Mouse (Mus musculus): ENCODE measurements at regions not wholly inside any gene's neighbourhood (a gene's known extent, or its start where the extent isn't known, plus 50 kb on each side); places are given as distances from the start of the nearest gene placed in this dataset.

DNA sequence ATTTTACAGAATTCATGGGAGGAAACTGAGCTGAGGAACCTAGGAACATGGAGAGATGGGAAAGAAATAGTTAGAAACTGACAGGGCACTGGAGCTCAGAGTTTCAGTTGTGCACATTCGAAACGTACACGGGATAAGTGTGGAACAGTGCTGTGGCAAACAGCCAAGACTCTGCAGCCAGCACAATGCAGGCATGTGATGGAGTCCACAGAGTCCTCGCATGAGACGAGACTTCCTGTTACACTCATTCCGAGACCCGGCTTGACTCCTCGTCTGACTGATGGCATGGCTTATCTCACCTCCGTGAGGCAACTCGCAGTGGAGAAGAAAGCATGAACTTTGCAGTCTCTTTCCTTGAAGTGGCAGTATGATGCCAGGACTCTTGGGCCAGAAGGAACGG is 617.0 kb upstream of the 3110018I06Rik start:
- no peak for DNase-seq (ENCODE audit: inconsistent ontology term)

DNA sequence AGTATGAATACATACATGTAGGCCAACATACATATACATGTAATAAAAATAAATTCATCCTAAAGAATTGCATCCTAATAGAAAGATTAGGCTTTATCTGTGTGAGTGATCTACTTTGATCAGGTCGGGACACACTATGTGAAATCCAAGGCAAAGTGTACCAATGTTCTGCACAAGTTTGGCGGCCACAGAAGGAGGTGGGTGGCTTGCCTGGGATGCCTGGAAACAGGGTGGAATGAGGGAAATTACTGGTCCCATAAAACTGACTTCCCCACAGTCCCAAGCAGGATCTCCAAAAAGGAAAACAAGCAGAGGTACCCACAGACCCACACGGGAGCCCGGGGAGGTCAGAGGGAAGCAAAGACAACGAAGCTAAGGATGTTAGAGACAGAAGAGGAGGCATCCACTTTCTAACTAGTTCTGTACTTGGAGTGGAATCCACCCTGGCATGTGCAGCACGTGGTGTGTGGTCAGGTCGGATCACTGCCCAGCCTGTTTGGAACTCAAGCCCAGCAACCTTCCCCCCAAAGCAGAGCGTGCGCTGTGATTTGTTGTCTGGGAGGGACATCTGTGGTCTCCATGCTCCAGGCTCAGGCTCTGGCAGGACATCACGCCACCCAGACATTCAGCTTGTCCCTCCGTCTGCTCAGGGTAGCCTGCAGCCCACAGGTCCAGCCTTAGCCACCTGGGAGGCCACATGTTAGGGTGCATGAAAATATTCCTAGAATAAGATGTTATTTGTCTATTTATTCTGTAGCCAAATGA is 615.3 kb upstream of the 3110018I06Rik start:
- no peak for DNase-seq (ENCODE audit: inconsistent ontology term)

DNA sequence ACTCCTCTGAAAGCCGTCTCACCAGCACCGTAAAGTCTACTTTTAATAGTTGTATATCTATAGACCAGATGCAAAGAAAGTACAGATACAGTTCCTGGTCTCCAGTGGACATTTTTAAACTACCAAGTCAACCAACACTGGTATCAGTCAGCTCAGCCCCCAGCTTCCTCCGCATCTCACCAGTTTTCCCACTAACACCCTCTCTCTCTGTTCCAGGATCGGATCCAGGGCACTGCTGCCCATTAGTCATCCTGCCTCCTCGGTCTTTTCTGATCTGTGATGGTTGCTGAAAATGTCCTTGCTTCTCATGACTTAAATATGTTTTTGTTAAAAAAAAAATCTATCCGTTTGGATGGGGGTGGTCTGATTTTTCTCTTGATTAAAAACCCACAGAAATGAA is 598.1 kb upstream of the 3110018I06Rik start:
- no peak for DNase-seq (ENCODE audit: inconsistent ontology term)

DNA sequence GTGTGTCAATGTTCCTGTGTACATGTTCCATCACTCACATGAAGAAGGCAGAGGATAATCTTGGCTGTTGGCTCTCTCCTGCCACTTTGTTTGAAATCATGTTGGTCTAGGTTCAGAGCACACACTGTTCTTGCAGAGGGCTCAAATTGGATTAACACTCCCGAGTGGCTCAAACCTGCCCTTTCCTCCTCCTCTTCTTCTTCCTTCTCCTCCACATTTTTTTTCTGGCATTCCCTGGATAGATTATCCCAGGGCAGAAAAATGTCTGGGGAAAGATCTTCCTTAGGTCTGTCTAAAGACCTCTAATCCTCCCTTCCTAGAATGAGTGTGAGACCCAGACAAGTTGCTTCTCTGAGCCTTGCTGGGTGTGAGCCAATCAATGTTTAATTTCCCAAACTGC is 594.4 kb upstream of the 3110018I06Rik start:
- DNase-seq (ENCODE audit: inconsistent ontology term), result no peak

DNA sequence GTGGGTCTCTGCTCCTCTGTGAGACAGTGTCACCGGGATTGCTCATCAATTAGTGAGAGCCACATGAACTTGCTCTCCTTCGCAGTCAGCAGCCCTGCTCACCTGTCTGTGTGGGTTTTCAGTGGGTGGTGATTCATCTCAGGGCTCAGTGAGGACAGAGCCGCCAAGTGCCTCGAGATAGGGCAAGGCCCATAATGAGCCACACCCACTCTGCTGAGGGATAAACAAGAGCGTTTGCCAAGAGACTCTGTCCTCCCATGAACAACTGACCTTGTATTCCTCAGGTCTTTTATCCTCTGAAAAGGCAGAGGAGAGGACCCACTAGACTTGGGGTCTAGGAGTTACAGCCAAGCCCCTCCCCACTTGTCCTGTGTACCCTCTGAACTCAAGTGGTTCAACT is 584.2 kb upstream of the 3110018I06Rik start:
- DNase-seq (ENCODE audit: inconsistent ontology term), result no peak

DNA sequence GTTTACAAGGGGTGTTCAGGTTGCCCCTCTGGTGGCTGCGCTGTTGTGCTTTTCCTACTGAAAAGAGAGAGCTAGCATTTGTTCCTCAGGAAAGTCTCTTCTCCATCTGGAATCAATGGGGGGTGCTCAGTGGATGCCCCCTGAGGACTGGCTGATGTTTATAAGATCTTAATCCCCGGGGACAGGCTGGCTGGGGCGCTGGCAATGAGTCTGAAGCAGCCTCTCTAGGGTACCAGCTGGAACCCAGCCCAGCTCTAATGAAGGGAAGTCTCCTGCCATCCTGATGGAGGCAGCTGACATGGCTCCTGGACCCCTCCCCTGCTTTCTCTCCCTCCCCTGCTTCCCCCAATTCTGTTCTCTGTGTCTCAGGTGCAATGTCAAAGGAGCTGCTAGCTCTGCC is 575.6 kb upstream of the 3110018I06Rik start:
- no peak for DNase-seq (ENCODE audit: inconsistent ontology term)

DNA sequence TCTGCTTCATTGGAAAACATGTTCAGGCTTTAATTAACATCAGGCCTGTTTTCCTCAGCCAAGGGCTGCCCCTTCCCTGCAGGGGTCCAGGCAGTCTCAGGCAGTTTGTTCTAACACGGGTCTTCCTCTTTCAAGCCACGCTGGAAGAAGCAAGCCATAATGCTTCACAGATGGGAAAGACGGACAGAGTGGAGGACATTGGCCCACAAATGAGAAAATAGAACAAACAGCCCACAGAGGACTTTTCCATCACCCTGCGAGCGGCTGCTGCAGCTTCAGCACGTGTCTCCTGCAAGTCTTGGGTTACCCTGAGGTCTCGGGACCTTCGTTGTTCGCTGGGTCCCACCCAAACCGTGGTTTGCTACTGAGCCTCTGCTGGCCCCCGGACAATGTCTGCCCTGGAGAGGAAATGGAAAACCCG is 565.9 kb upstream of the 3110018I06Rik start:
- DNase-seq (ENCODE audit: inconsistent ontology term), result no peak

DNA sequence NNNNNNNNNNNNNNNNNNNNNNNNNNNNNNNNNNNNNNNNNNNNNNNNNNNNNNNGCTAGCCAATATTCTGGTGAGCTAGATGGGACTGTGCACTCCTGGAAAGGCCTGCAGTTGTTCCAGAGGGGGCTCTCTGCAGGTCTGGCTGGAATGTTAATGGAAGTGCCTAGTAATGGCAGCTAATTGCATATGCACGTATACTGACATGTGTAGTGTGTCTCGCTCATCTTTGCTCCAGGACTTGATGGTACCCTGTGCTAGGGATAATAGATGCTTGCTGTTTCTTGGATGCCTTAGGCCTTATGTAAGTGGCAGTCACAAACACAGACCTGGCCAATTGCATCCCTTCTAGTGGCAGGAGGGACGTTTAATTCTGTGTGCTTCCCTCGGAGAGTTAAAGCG is 560.0 kb upstream of the 3110018I06Rik start:
- DNase-seq (ENCODE audit: inconsistent ontology term), result no peak

DNA sequence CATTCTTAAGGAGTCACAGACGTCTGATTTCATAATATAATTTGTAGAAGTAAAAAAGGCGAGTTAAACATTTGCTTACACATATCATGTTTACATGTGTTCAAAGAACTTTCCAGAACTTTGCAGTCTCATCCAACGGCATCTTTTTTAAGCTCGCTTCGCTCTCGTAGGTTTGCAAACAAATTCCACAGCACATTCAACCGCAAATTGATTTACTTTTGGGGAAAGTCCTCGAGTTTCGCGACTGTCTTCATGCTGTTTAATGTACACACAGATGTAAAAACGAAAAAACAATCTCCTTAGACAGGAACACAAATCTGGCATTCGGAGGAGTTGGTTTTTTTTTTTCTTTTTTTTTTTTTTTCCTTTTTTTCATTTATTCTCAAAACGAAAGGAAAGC is 559.3 kb upstream of the 3110018I06Rik start:
- DNase-seq (ENCODE audit: inconsistent ontology term), result no peak

DNA sequence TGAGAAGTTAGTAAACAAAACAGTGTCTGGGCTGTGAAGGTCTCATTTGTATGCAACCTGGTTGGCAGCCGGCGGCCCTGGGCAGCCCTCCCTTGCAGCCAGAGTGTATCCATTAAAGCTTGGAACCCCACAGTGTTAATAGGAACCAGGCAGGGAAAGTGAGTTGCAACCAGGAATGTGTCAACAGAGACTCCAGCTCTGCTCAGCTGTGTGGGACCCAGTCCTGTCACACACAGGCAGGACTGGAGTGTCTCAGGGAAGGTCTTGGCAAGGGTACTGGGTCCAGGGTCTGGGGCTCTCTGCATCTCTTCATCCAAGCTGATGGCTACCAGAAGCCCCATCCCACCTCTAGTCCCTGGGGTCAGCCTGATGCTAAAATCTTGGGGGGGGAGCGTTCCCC is 556.8 kb upstream of the 3110018I06Rik start:
- no peak for DNase-seq (ENCODE audit: inconsistent ontology term)

DNA sequence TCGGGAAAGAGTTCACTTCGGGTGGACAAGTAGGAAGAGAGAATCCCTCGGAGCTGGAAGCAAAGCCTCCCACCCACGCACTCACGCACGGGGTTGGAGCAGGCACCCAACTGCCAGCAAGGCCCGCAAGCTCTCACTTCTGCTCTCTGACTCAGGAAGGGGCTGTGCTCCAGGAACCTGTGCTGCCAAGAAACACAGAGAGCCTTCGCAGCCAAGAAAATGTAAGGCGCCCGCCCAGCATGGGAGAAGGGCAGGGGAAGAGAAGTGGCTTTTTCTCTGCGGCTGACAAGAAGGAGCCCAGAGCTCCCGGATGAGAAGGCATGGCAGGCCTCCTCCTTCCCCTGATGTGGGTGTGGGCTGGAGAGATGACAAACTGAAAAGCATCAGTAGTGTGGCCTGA is 549.1 kb upstream of the 3110018I06Rik start:
- DNase-seq (ENCODE audit: inconsistent ontology term), result peak; percentile 48

DNA sequence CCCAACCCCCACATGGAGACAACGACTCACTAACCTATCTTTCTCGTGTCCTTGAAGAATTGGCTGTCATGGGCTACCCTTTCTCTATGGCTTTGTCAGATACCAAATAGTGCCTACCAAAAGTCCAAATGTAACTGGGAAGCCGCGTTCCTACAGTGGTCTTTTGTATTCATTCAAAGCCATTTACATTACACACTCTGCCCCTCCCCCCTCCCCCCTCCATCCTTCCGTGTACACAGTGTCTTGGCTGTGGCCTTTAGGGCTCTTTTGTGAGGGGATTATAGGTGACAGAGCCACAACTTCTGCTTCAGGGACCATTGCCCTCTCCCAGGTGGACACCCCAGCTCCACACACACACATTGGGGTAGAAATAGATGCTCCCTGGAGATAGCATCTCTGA is 544.6 kb upstream of the 3110018I06Rik start:
- no peak for DNase-seq (ENCODE audit: inconsistent ontology term)

DNA sequence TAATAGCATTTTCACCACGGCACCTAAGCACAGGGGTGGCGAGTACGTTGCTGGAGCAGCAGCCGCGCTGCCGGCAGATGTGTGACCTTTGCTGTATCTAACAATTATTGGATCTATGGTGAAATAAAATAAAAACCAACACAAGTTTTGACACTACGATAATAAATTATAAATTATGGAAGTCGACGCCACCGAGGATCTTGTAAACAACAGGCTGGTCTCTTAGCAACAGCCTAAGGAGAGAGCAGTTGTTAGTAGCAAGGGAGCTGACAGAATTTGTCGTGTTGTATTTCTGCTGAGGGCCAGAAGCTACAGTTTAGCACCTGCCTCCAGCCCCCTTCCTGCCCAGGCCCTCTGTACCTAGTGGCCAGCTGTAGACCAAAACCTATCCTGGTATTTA is 535.8 kb upstream of the 3110018I06Rik start:
- no peak for DNase-seq (ENCODE audit: inconsistent ontology term)

DNA sequence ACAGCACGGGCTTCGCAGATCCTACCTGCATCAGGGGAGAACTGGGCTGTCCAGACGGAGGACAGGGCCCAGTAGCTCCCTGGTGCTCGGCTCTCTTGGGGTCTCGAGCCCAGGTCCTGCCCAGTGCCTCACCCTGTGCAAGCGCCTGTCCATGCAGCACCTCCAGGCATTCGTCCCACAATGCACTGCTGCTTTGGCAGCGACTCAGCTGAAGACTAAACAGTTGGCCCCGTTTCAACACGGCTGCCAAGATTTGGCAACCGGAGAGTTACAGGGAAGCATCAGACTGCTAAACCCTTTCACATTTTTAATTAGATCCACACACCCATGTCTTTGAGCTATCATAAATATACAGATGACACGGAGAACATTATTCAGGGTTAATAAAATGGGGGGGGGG is 532.7 kb upstream of the 3110018I06Rik start:
- peak; percentile 63 for DNase-seq (ENCODE audit: inconsistent ontology term)

DNA sequence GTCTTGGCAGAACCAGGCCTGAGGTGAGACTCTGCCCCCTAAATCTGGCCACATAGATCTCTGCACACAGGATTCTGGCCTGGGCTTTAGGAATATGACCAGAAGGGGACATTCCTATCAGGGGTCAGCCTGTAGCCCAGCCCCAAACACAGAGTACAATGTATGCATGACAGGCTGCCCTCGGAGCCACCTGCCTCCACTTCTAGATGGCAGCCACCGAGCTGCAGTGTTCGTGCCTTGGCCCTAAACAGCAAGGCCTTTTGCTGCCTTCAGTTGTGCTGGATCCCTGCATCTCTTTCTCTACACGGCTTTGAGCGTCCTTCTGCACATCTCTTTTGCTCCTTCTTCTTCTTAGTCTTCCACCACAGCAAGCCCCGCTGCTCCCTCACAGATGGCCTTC is 532.2 kb upstream of the 3110018I06Rik start:
- DNase-seq (ENCODE audit: inconsistent ontology term), result no peak

DNA sequence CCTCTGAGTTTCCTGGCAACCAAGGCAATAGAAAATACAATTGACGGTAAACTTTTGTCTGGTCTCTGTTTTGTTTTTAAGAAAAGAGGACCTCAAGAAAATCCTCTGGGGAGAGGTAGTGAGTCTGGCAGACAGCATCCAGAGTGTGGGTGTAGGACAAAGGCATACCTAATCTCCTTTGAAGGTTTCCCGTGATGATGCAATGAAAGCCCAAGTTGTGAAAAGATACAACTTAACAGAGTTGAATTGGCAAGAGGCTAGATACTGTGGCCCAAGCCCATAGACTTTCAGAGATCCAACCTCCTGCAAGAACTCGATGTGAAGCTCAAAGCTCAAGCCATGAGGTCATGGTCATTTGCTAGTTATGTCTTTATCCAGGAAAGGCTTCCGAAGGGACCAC is 526.4 kb upstream of the 3110018I06Rik start:
- DNase-seq (ENCODE audit: inconsistent ontology term), result no peak

DNA sequence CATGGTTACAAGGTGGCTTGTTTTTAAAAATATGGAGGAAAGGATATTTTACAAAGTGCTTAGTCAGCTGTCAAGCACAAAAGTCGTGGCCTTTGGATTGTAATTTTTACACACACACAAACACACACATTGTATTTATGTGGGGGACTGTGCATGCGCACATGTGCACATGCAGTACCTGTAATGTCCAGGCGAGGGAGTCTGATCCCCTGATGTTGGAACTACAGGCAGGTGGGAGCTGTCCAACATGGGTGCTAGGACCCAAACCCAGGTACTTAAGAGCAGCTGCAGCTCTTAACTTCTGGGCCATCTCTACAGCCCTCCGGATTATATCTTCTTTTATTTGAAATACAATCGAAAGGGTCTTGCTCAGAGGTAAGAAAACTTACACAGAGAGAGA is 524.7 kb upstream of the 3110018I06Rik start:
- DNase-seq (ENCODE audit: inconsistent ontology term), result no peak

DNA sequence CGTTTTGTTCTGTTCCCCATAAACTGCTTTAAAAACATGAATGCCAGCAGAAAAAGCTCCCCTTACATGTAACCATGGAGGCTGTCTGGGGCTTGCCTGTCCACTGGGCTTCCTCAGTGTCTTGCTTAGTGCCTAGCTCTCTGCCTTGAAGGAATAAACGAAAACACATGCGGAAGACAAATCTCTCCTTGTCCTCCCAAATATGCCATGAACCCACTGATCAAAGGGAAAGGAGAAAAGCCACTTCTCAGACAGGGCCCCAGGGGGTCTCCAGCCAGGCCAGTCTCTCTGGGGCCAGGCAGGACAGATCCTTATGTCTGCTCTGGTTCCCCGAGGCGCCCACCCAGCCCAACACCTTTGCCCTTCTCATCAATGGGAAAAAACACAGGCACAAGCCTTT is 518.6 kb upstream of the 3110018I06Rik start:
- no peak for DNase-seq (ENCODE audit: inconsistent ontology term)

DNA sequence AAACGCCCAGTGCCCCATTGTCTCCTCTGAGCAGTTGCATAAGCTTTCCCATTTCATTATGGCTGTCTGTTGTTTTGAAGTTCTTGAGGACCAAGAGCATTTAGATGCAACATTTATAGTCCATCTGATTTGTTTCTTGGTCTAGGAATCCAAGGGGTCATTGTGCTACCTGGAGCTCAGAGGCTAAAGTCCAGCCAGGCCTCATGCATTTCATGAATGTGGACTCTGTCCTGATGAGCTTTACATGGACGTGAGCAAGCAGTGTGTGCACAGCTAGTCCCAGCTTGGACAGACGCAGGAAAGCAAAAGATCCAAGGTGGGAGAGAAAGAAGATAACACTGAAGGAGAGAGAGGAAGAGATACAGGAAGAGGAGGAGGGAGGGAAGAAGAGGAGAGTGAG is 496.0 kb upstream of the 3110018I06Rik start:
- DNase-seq (ENCODE audit: inconsistent ontology term), result no peak

DNA sequence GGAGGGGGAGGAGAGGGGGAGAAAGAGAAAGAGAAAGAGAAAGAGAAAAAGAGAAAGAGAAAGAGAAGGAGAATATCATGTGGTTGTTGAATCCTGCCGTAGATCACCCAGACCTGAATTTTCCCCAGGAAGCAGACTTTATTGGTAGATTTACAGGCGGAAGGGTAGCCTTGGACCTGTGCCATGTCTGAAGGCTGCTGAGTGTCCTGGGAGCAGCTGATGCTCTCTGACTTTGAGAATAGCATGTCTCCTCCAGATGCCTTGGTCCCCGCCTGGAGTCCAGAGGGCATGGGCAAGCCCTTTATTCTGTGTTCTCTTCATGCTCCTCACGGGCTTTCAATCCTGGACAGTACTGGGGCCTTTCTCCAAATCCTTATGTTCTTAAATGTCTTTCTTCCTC is 495.4 kb upstream of the 3110018I06Rik start:
- no peak for DNase-seq (ENCODE audit: inconsistent ontology term)

DNA sequence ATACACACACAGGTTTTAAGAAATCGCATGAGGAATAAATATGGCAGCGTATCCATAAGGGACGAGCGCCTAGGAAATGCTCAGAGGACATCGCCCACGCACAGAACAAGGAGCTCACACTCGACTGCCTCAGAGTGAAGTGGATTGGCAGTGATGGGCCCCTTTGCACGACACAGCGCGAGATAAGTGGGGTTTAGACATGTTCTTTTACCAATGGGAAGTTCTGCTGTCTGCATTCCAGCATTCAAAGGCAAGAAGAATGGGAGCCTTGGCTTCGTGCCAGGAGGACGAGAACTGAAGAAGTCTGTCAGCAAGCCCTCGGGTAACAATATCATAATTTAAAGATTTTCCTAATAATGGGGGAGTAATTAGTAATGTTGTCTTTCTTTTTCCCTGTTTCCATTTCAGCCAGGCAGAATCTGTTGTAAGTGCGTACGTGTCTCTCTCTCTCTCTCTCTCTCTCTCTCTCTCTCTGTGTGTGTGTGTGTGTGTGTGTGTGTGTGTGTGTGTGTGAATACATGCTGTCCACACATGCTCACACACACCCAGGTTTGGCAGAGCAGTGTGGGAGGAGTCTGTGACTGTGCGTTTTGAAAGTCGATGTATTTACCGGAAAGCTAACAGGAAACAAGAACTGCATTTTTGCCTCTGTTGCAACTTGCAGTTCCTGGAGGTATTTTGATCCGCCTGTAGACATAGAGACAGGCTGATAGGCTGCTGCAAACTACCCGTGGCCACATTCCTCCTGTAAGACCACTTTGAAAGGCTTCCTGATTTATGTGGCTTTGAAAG is 477.2 kb upstream of the 3110018I06Rik start:
- DNase-seq (ENCODE audit: inconsistent ontology term), result peak; percentile 75

DNA sequence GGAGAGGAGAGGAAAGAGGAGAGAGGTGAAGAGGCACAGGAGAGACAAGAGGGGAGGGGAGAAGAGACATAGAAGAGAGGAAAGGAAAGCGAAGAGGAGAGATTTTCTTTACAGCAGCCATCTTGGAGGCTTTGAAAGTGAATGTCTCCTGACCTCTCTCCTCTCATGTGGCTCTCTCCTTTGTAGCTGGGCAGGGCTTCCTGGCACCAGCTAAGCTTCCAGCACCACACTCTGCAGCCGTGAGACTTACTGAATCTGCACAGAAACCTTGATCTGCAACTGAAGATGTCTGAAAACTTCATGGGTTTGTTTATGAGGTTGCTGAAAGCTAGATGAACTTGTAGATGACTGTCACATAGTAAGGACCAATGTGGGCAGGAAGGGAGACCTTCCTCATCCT is 471.6 kb upstream of the 3110018I06Rik start:
- no peak for DNase-seq (ENCODE audit: inconsistent ontology term)

DNA sequence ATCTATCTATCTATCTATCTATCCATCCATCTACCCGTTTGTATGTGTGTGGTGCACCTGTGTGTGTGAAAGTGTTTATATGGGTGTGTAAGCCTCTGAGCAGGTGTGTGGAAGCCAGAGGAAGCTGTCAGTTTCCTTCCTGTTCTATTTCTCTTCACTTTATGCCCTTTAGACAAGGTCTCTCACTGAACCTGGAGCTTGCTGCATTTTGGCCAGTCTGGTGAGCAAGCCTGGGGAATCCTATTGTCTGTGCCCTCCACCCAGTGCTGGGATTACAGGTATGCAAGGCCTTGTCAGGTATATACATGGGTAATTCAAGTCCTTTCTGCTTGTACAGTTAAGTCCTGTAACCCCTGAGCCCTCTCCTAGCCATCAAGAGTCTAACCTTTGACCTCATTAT is 466.6 kb upstream of the 3110018I06Rik start:
- no peak for DNase-seq (ENCODE audit: inconsistent ontology term)

All from Muller cell, postnatal 12 days (primary cell).